Mouse (Mus musculus) embryo, embryonic 11 days (tissue): ENCODE measurements around the gene Zkscan14.
A peak's percentile ranks its signal among the peaks of the same experiment; 100 is the strongest.

Source experiments
- DNase-seq: peaks from one replicate; pipeline ENCODE4 v3.0.0-alpha.2; 2015

Zkscan14 gene

GRCm38 (mm10) chr5:145200387-145200786 lies 1.3 kb downstream of the Zkscan14 start:
- no peak for DNase-seq

- DNase-seq, result no peak
Observed at GRCm38 (mm10) chr5:145191962-145192361, 9.7 kb downstream of the Zkscan14 start, which contains the start of gene Atp5j2. Atp5j2 (minus strand) TSS chr5:145192062.

DNA sequence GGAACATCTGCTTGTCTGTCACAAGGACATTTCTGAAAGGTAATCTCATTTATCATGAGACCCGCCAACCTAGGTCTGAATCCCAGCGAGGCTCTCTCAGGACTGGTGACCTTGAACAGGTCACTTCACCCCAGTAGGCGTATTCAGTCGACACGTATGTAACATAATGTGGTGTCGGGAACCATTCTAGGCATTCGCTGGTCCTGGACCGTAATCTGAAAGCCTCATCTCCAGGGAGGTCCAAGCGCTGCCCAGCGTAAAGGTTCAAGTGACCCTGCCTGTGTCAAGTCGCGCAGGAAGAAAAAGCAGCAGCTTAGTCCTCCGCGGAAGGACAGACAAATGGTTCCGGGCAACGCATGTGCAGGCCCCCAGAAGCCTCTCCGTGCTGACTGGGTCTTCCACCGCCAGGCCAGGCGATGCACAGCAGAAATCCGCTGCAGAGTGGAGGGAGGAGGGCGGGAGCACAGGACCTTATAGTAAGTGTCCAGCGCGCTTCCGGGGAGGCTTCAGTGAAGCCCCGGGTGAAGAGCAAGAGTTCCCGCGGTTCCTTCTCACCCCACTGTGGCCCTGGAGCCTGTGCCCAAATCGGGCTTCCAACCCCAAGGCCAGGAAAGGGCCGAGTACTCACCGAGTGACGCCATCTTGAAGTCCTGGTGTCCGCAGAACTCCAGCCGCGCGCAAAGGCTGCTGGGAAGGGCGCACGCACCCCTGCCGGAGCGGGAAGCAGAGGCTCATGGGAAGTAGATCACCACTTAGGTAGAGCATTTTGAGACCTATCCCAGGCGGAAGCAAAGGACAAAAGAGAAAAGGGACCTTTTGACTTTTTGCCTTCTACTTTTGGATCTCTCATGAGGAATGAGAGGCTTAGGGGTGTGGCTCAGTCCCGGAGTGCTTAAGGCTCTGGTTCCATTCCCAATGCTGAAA lies 10.5 kb downstream of the Zkscan14 start:
- peak; percentile 95 for DNase-seq

DNA sequence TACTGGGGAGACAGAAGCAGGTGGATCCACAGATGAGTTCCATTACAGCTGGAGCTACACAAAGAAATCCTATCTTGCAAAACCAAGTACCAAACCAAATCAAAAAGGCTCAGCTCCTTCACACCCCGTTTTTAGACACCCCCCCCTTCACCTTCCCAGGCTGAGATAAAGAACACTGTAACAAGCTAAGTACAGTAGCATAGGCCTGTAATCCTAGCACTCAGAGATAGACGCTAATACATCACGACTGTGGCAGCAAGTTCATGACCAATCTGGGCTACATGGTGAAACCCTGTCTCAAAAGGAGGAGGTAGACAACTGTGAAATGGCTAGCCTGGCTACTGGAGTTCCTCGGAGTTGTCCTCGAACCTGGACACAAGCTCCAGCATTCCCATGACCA lies 11.3 kb downstream of the Zkscan14 start:
- no peak for DNase-seq

GRCm38 (mm10) chr5:145189416-145189815 lies 12.3 kb downstream of the Zkscan14 start:
- DNase-seq, result no peak

- DNase-seq, result no peak
Observed at GRCm38 (mm10) chr5:145185244-145185643, 16.4 kb downstream of the Zkscan14 start.

GRCm38 (mm10) chr5:145178461-145178980 lies 23.1 kb downstream of the Zkscan14 start:
- DNase-seq, result no peak

DNA sequence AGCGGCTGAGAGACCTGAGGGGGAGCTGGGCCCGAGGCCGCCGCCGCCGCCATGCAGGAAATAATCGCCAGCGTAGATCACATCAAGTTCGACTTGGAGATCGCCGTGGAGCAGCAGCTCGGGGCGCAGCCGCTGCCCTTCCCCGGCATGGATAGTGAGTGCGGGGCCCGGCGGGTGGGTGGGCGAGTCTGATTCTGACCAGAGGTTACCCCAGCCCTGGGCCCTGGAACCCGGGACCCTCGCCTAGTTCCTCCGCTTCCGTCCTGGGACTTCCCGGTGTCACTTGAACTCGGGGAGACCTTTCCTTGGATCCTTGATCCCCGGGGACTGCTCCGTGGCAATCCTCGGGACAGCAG lies 34.4 kb downstream of the Zkscan14 start:
- DNase-seq, result no peak

- peak; percentile 99 for DNase-seq
Observed at GRCm38 (mm10) chr5:145166536-145167305, 34.9 kb downstream of the Zkscan14 start, which contains the start of the genes Ptcd1 and Cpsf4. Ptcd1 (minus strand) TSS chr5:145167108. Cpsf4 (plus strand) TSS chr5:145167213.

DNA sequence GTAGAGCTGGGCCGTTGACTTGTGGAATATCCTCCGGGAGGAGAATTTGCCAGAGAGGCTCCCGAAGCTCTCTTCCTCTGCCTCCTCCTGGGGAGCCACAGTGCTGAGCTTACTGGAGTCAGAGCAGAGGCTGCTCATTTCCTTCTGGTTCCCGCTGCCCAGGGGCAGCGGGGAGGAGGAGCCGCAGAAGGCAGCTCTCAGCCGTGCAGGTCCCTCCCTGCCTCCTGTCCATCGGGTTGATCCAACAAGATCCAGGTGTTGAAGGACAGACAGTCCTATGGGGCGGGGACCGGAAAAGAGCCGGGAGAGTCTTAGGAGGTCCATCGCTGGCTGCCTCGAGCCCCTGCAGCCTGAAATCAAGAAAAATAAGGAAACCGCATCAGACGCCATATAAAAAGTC lies 36.5 kb downstream of the Zkscan14 start:
- DNase-seq, result no peak

- no peak for DNase-seq
Observed at GRCm38 (mm10) chr5:145164710-145165109, 37.0 kb downstream of the Zkscan14 start.

DNA sequence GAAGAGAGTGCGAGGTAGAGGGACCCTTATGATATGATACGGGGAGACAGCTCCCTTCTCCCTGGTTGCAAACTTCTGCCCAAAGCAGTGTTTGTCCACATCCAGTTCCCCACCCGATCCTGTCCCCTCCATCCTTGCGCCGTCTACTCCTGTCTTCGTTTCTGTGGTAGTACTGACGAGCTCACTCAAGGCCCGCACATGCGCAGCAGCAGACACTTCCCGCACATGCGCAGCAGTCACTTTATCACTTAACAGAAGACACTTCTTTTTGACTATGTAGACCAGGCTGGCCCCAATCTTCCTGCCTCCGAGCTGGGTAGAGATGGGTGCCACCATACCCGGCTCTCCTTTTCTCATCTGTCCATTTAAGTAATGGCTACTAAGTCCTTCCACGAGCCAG lies 40.3 kb downstream of the Zkscan14 start:
- DNase-seq, result no peak

GRCm38 (mm10) chr5:145152690-145153089 lies 49.0 kb downstream of the Zkscan14 start:
- no peak for DNase-seq

DNA sequence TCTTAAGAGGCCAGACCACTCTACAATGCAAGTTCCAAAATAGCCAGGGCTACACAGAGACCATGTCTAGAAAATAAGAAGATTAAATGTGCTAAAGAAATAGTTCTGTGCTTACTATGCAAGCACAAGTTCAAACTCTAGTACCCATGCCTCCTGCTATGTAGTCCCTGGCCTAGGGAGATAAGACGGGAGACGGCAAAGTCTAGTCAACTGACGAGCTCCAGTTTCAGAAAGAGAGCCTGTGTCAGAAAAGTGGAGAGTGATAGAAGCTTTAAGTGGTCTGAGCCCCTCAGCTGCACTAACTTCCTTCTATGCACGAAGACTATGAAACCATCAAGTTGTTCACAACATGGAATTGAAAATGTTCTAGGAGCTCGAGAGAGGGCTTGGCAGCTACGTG lies 52.4 kb downstream of the Zkscan14 start:
- no peak for DNase-seq

DNA sequence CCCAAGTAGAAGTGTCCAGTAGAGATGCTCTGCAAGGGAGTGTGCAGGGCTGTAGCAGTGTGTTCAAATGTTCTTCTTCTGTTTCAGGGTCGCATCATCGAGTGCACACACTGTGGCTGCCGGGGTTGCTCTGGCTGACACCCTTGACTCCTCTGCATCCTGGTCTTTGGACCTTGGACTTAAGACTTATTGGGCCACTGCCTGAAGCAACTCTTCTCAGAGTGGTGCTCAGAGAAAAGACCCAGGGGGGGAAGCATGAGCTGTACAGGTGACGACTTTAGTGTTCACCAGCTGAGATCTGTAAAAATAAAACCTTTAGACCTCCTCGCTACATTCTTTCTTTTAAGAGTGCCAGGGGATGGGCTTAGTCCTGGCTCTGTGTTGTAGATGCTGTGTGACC lies 53.9 kb downstream of the Zkscan14 start:
- DNase-seq, result no peak
